Mouse (Mus musculus): ENCODE measurements around the gene Arl4c. TPM values are rescaled to one million over a fixed set of nuclear protein-coding genes. Genes with fewer than 3 reads are reported as not detected.

The Arl4c gene
- polyA plus RNA-seq, 1 experiment from 2014 or later = 12.1 TPM

GRCm38 (mm10) chr1:88654521-88655472, 47.2 kb downstream of the Arl4c start:
- Histone ChIP-seq H3K9me3 (ENCODE audit: control insufficient read depth, low read length) (no peaks in the 10 kb centered on the region), H3K4me1 (ENCODE audit: control insufficient read depth, insufficient read depth, low read length) (no peaks in the 10 kb centered on the region), H3K9ac (ENCODE audit: low read length) (no peak overlapping the region), H3K27me3 (ENCODE audit: control insufficient read depth, insufficient read depth, low read length) (no peaks in the 10 kb centered on the region), H3K4me2 (no peak overlapping the region), H3K27ac (ENCODE audit: low read depth, low read length) (no peak overlapping the region), H3K36me3 (ENCODE audit: control insufficient read depth, insufficient read depth, low read length) (no peaks in the 10 kb centered on the region), H3K4me3 (ENCODE audit: low read depth, low read length) (no peak overlapping the region)
- DNase-seq (ENCODE audit: low spot score, missing footprints) (no peak), ATAC-seq (ENCODE audit: low FRiP score) (no peak)
- 86% methylated on average over 9 of the region's 9 CpGs for WGBS

DNA sequence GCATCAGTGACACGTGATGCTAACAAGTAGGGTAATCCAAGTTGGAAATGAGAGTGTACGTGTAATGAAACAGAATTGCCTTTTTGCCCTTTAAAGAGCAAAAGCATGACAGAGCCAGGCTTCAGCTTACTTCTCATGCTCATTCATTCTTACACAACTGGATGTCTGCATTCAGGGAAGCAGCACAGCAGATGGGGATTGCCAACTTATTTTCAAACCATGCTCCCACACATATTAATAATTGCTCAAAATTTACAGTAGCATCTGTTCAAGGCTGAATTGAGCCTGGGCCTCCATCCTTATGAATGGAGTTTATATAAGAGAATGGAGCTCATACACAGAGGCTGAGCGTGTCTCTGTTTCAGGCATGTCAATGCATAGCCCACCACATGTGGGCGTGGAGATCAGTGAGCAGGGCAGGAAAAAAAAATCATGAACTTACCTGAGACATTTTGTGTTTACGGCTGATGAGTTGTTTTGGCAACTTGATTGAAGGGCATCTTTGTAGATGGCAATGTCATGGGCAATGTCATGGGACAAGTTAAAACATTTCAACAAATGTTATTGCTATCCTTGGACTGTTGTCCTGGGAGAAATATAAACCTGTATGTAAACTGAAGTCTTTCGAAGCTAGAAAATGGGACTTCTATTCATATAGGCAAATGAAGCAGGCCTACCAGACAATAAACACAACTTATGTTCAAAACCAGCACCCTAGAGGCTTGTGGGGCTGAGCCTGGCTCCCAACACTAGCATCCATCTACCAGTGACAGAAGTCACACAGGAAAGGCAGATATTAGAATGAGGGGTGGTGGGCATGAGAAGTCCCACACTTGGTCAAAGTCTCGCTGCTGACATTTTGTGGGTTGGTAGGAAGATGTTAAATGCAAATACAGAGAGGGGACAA, 48.2 kb downstream of the Arl4c start:
- Histone ChIP-seq H3K4me2 (no peak overlapping the region), H3K36me3 (ENCODE audit: control insufficient read depth, insufficient read depth, low read length) (no peaks in the 10 kb centered on the region), H3K4me3 (ENCODE audit: low read depth, low read length) (no peak overlapping the region), H3K4me1 (ENCODE audit: control insufficient read depth, insufficient read depth, low read length) (no peaks in the 10 kb centered on the region), H3K9me3 (ENCODE audit: control insufficient read depth, low read length) (no peaks in the 10 kb centered on the region), H3K27ac (ENCODE audit: low read depth, low read length) (no peak overlapping the region), H3K9ac (ENCODE audit: low read length) (no peak overlapping the region), H3K27me3 (ENCODE audit: control insufficient read depth, insufficient read depth, low read length) (no peaks in the 10 kb centered on the region)
- WGBS = 91% methylated on average over 7 of the region's 7 CpGs
- DNase-seq (ENCODE audit: low spot score, missing footprints) (no peak), ATAC-seq (ENCODE audit: low FRiP score) (no peak)

GRCm38 (mm10) chr1:88652682-88653081, 49.3 kb downstream of the Arl4c start:
- Histone ChIP-seq H3K4me2 (no peak overlapping the region), H3K4me3 (ENCODE audit: low read depth, low read length) (no peak overlapping the region), H3K9me3 (ENCODE audit: control insufficient read depth, low read length) (no peaks in the 10 kb centered on the region), H3K27me3 (ENCODE audit: control insufficient read depth, insufficient read depth, low read length) (no peaks in the 10 kb centered on the region), H3K27ac (ENCODE audit: low read depth, low read length) (no peak overlapping the region), H3K9ac (ENCODE audit: low read length) (no peak overlapping the region), H3K4me1 (ENCODE audit: control insufficient read depth, insufficient read depth, low read length) (no peaks in the 10 kb centered on the region), H3K36me3 (ENCODE audit: control insufficient read depth, insufficient read depth, low read length) (no peaks in the 10 kb centered on the region)
- 91% methylated on average over 8 of the region's 8 CpGs for WGBS
- DNase-seq (ENCODE audit: low spot score, missing footprints) (no peak), ATAC-seq (ENCODE audit: low FRiP score) (no peak)

DNA sequence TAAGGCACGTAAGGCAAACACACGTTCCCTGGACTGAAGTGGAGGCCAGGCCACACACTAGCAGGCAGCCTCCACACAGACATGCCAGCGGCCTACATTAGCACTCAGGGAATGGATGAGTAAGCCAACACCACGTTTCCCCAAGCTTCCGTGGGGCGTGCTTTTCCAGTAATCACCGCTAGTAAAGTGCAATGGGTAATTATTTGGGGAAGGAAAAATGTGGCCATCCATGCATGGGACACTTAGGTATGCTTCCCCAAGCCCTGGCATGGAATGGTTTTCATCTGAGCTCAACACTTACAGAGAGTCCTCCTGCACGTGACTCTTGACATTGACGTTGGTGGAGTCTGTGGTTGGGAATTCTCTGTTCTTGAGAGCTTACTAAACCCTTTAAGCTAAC, 50.4 kb downstream of the Arl4c start:
- H3K27ac ChIP-seq (ENCODE audit: low read depth, low read length) = no peak overlapping the region
- no peaks in the 10 kb centered on the region for H3K9me3 ChIP-seq (ENCODE audit: control insufficient read depth, low read length)
- no peak overlapping the region for H3K4me3 ChIP-seq (ENCODE audit: low read depth, low read length)
- H3K4me2 ChIP-seq = no peak overlapping the region
- DNase-seq (ENCODE audit: low spot score, missing footprints) (no peak), ATAC-seq (ENCODE audit: low FRiP score) (no peak)
- 83% methylated on average over 9 of the region's 9 CpGs for WGBS
- H3K36me3 ChIP-seq (ENCODE audit: control insufficient read depth, insufficient read depth, low read length) = no peaks in the 10 kb centered on the region
- no peak overlapping the region for H3K9ac ChIP-seq (ENCODE audit: low read length)
- H3K4me1 ChIP-seq (ENCODE audit: control insufficient read depth, insufficient read depth, low read length) = no peaks in the 10 kb centered on the region
- no peaks in the 10 kb centered on the region for H3K27me3 ChIP-seq (ENCODE audit: control insufficient read depth, insufficient read depth, low read length)

DNA sequence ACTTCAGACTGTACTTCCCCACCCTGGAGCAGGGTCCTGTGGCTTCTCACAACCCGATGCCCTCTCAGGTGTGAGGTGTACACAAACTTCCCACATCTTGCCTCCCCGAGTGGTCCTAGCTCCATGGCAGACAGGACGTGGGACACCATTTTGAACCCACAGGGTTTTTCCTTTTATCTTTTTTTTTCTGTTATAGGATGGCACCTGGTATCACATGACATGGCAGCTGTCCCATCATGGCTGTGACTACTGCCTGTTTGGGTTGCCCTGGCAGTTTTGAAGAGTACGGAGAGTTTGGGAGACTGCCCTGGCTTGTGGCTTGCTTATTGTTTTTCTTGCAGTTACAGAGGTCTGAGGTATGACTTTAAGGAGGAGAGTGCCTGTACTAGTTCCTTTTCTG, 53.3 kb downstream of the Arl4c start:
- Histone ChIP-seq H3K9me3 (ENCODE audit: control insufficient read depth, low read length) (no peaks in the 10 kb centered on the region), H3K36me3 (ENCODE audit: control insufficient read depth, insufficient read depth, low read length) (no peaks in the 10 kb centered on the region), H3K27ac (ENCODE audit: low read depth, low read length) (no peak overlapping the region), H3K9ac (ENCODE audit: low read length) (no peak overlapping the region), H3K27me3 (ENCODE audit: control insufficient read depth, insufficient read depth, low read length) (no peaks in the 10 kb centered on the region), H3K4me2 (no peak overlapping the region), H3K4me1 (ENCODE audit: control insufficient read depth, insufficient read depth, low read length) (no peaks in the 10 kb centered on the region), H3K4me3 (ENCODE audit: low read depth, low read length) (no peak overlapping the region)
- DNase-seq (ENCODE audit: low spot score, missing footprints) (no peak), ATAC-seq (ENCODE audit: low FRiP score) (no peak)
- WGBS = 89% methylated on average over 4 of the region's 4 CpGs

DNA sequence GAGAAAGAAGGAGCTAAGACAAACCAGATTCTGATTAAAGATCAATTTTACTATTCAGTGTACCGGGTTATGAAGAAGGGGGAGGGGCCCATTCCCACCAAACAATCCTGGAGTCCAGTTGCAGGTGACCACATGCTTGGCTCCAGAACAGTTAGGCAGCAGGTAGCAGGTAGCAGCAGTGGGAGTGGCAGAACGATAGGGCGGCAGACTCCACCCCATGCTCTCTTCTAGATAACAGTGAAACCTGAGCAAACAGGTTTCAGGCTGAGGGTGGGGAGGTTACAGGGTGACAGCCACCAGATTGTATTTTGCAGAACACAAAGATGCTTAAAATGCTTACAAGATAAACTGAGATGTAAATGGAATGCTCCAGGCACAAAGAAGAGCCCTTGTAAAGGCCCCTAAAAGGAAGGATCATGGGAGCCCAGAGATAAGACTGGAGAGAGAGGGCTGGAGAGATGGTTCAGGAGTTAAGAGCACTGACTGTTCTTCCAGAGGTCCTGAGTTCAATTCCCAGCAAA, 56.4 kb downstream of the Arl4c start:
- no peak overlapping the region for H3K4me3 ChIP-seq (ENCODE audit: low read depth, low read length)
- no peak overlapping the region for H3K27ac ChIP-seq (ENCODE audit: low read depth, low read length)
- H3K36me3 ChIP-seq (ENCODE audit: control insufficient read depth, insufficient read depth, low read length) = no peaks in the 10 kb centered on the region
- no peak for ATAC-seq (ENCODE audit: low FRiP score)
- no peaks in the 10 kb centered on the region for H3K4me1 ChIP-seq (ENCODE audit: control insufficient read depth, insufficient read depth, low read length)
- no peaks in the 10 kb centered on the region for H3K9me3 ChIP-seq (ENCODE audit: control insufficient read depth, low read length)
- DNase-seq (ENCODE audit: low spot score, missing footprints) = no peak
- WGBS = 67% methylated on average over 3 of the region's 3 CpGs
- no peak overlapping the region for H3K4me2 ChIP-seq
- H3K27me3 ChIP-seq (ENCODE audit: control insufficient read depth, insufficient read depth, low read length) = no peaks in the 10 kb centered on the region
- H3K9ac ChIP-seq (ENCODE audit: low read length) = no peak overlapping the region

- Histone ChIP-seq H3K27ac (ENCODE audit: low read depth, low read length) (no peak overlapping the region), H3K9ac (ENCODE audit: low read length) (no peak overlapping the region), H3K4me2 (no peak overlapping the region), H3K36me3 (ENCODE audit: control insufficient read depth, insufficient read depth, low read length) (no peaks in the 10 kb centered on the region), H3K4me1 (ENCODE audit: control insufficient read depth, insufficient read depth, low read length) (peaks cover 7% of the 10 kb centered on the region; the same call in 1 of the 2 replicates), H3K9me3 (ENCODE audit: control insufficient read depth, low read length) (no peaks in the 10 kb centered on the region), H3K27me3 (ENCODE audit: control insufficient read depth, insufficient read depth, low read length) (no peaks in the 10 kb centered on the region), H3K4me3 (ENCODE audit: low read depth, low read length) (no peak overlapping the region)
- 90% methylated on average over 5 of the region's 5 CpGs for WGBS
- DNase-seq (ENCODE audit: low spot score, missing footprints) = no peak
- no peak for ATAC-seq (ENCODE audit: low FRiP score)
These were observed 57.6 kb downstream of the Arl4c start for GRCm38 (mm10) chr1:88644417-88644816.

- Histone ChIP-seq H3K9ac (ENCODE audit: low read length) (no peak overlapping the region), H3K4me1 (ENCODE audit: control insufficient read depth, insufficient read depth, low read length) (peaks cover 7% of the 10 kb centered on the region; the same call in 1 of the 2 replicates), H3K27me3 (ENCODE audit: control insufficient read depth, insufficient read depth, low read length) (no peaks in the 10 kb centered on the region), H3K36me3 (ENCODE audit: control insufficient read depth, insufficient read depth, low read length) (no peaks in the 10 kb centered on the region), H3K4me2 (no peak overlapping the region), H3K9me3 (ENCODE audit: control insufficient read depth, low read length) (no peaks in the 10 kb centered on the region), H3K4me3 (ENCODE audit: low read depth, low read length) (no peak overlapping the region), H3K27ac (ENCODE audit: low read depth, low read length) (no peak overlapping the region)
- 77% methylated on average over 5 of the region's 5 CpGs for WGBS
- ATAC-seq (ENCODE audit: low FRiP score) = no peak
- no peak for DNase-seq (ENCODE audit: low spot score, missing footprints)
These were observed 58.7 kb downstream of the Arl4c start for GRCm38 (mm10) chr1:88643181-88643823.
